Mouse (Mus musculus): ENCODE results near the gene Snx17.

GRCm38 (mm10) chr5:31218294-31218693 is 25.3 kb downstream of the Snx17 start:
- no peak for TF ChIP-seq POLR2A (IDR thresholded peaks at IDR 0.05; ENCODE audit: low read depth, low read length)
- TF ChIP-seq CTCF (IDR thresholded peaks at IDR 0.05; ENCODE audit: extremely low read depth, insufficient read depth, insufficient read length, insufficient replicate concordance) = no peak
